Comparison of ENCODE assay signal across 11 mouse cellular contexts in the genomic region with DNA sequence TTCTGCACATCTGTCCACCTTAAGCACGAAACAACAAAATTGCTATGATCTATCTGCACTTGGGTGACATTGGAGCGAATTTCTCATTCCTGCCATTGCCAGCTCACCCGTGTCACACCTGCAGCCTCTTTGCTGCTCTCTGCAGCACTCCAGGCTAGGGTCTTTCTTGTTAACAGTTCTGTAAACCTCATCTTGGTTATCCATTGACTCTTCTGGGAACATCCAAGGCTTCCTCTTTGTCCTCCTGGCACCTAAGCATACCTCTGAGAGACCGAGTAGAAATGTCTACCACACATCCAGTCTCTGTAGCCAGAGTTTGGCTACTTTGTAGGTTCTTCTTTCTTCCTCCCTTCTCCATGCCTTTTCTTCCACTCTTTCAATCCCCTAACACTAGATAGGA. TPM values are rescaled to one million over a fixed set of nuclear protein-coding genes. Genes with fewer than 3 reads are reported as not detected.
A peak's percentile ranks its signal among the peaks of the same experiment; 100 is the strongest.
DNase-seq lines count a peak whose midpoint lies in the region; ATAC-seq and TF ChIP-seq lines count a peak whose summit lies in the region.
"Had no signal": no experiment of that assay in that cellular context is flagged by ENCODE, and none has a peak within 500 bp of the region (broad histone marks: within the 10 kb centered on the region; RNA-seq: fewer than 3 reads in every experiment).

No protein-coding gene starts in this region.

- no peak for ATAC-seq in midbrain, postnatal 0 days (ENCODE audit: low FRiP score)
- ATAC-seq: midbrain, embryonic 16.5 days had no signal

- no peaks in the 10 kb centered on the region for H3K36me3 ChIP-seq in kidney, adult 2 months (ENCODE audit: control insufficient read depth, insufficient read depth, low read length)
- peaks cover 2% of the 10 kb centered on the region for H3K36me3 ChIP-seq in testis, adult 2 months (ENCODE audit: control insufficient read depth, insufficient read depth, low read length)
- 0 out of 2 replicates have a peak, but pooled peaks cover 3% of the 10 kb centered on the region for H3K36me3 ChIP-seq in midbrain, postnatal 0 days (ENCODE audit: insufficient read depth, low read length)

- TF ChIP-seq POLR2A in kidney, adult 2 months (IDR thresholded peaks at IDR 0.05; ENCODE audit: low read depth, low read length): peak; percentile 30
- TF ChIP-seq POLR2A in testis, adult 2 months (IDR thresholded peaks at IDR 0.05; ENCODE audit: control insufficient read depth, low read depth, low read length): no peak

- peak; percentile 80 for DNase-seq in kidney, adult 2 months
- DNase-seq in kidney, postnatal 4 days: no peak
- DNase-seq in testis, postnatal 10 days (ENCODE audit: low spot score): no peak
- DNase-seq in kidney, postnatal 36 days: peak; percentile 46 to 57
- DNase-seq in midbrain, postnatal 0 days (ENCODE audit: low spot score): no peak
- no peak for DNase-seq in cerebellum, postnatal 25 days
- no peak for DNase-seq in frontal cortex, postnatal 36 days (ENCODE audit: low spot score in 2 of 2)
- DNase-seq: cerebellum, postnatal 36 days; layer of hippocampus, postnatal 36 days had no signal

- peaks cover 42% of the 10 kb centered on the region for H3K4me1 ChIP-seq in kidney, adult 2 months (ENCODE audit: control insufficient read depth, insufficient read depth, low read length)
- H3K4me1 ChIP-seq in testis, adult 2 months (ENCODE audit: control insufficient read depth, insufficient read depth, low read length): peaks cover 11% of the 10 kb centered on the region
- H3K4me1 ChIP-seq in midbrain, postnatal 0 days (ENCODE audit: insufficient read depth, low read length): peaks cover 7% of the 10 kb centered on the region; the same call in 1 of the 2 replicates

- no peak overlapping the region for H3K4me2 ChIP-seq in midbrain, postnatal 0 days (ENCODE audit: low read depth, low read length, poor library complexity, severe bottlenecking)

- peak overlapping the region; percentile 94 for H3K27ac ChIP-seq in kidney, adult 2 months (ENCODE audit: insufficient read depth, low read depth, low read length)
- H3K27ac ChIP-seq in testis, adult 2 months (ENCODE audit: control insufficient read depth, insufficient read depth, low read depth, low read length): no peak overlapping the region
- no peak overlapping the region for H3K27ac ChIP-seq in midbrain, postnatal 0 days (ENCODE audit: low read depth, low read length)

- TF ChIP-seq CTCF in kidney, adult 2 months (conservative IDR thresholded peaks at IDR 0.05; ENCODE audit: insufficient read depth, insufficient read length, low read depth, low read length): no peak
- TF ChIP-seq CTCF in testis, adult 2 months (IDR thresholded peaks at IDR 0.05; ENCODE audit: control insufficient read depth, insufficient read depth, insufficient replicate concordance, low read depth, low read length): no peak
- no peak for TF ChIP-seq CTCF in midbrain, postnatal 0 days (IDR thresholded peaks at IDR 0.05)

- no peaks in the 10 kb centered on the region for H3K9me3 ChIP-seq in midbrain, postnatal 0 days (ENCODE audit: low read length)

- H3K4me3 ChIP-seq in kidney, adult 2 months (ENCODE audit: insufficient read depth, low read depth, low read length): no peak overlapping the region
- peak overlapping the region; percentile 77 for H3K4me3 ChIP-seq in testis, adult 2 months (ENCODE audit: control insufficient read depth, low read depth, low read length)
- no peak overlapping the region for H3K4me3 ChIP-seq in midbrain, postnatal 0 days (ENCODE audit: low read depth, low read length)

- no peak overlapping the region for H3K9ac ChIP-seq in midbrain, postnatal 0 days (replicated peaks; ENCODE audit: low read length, poor library complexity, severe bottlenecking)

- no peaks in the 10 kb centered on the region for H3K27me3 ChIP-seq in kidney, adult 2 months (replicated peaks; ENCODE audit: control insufficient read depth, insufficient read depth, low read length)
- H3K27me3 ChIP-seq in testis, adult 2 months (ENCODE audit: control insufficient read depth, insufficient read depth, low read length): no peaks in the 10 kb centered on the region
- H3K27me3 ChIP-seq in midbrain, postnatal 0 days (ENCODE audit: insufficient read depth, low read length): no peaks in the 10 kb centered on the region

- 51% methylated on average over 4 of the region's 4 CpGs for WGBS in kidney, adult 2 months
- 93% methylated on average over 4 of the region's 4 CpGs for WGBS in midbrain, postnatal 0 days

RNA-seq across cellular contexts. Expression of a gene that starts 28.8 kb away (rescaled TPM):
- polyA plus RNA-seq in kidney, adult 2 months (2012; rRNA removed): 1.5 and 1.8 TPM in 2 replicates
- polyA plus RNA-seq in testis, adult 2 months (2012; rRNA removed): 3.6 and 4.1 TPM in 2 replicates
- total RNA-seq in midbrain, postnatal 0 days (2014; rRNA removed): 40.7 and 53.1 TPM in 2 replicates
- 8.9 and 9.7 TPM in 2 replicates for polyA plus RNA-seq in midbrain, postnatal 0 days (2015; fragmentation: Nextera tagmentation; extraction: Ambion mirVana)

RNA-seq across cellular contexts. Expression of a gene that starts 45.7 kb away (rescaled TPM):
- polyA plus RNA-seq in kidney, adult 2 months (2012; rRNA removed): 85.0 and 86.5 TPM in 2 replicates
- 108 and 117 TPM in 2 replicates for polyA plus RNA-seq in testis, adult 2 months (2012; rRNA removed)
- 41.2 and 49.1 TPM in 2 replicates for total RNA-seq in midbrain, postnatal 0 days (2014; rRNA removed)
- 38.0 and 38.1 TPM in 2 replicates for polyA plus RNA-seq in midbrain, postnatal 0 days (2015; fragmentation: Nextera tagmentation; extraction: Ambion mirVana)

RNA-seq across cellular contexts. Expression of a gene that starts 55.0 kb away (rescaled TPM):
- polyA plus RNA-seq in kidney, adult 2 months (2012; rRNA removed): 23.7 and 26.2 TPM in 2 replicates
- 61.5 and 69.3 TPM in 2 replicates for polyA plus RNA-seq in testis, adult 2 months (2012; rRNA removed)
- 58.3 and 62.5 TPM in 2 replicates for total RNA-seq in midbrain, postnatal 0 days (2014; rRNA removed)
- polyA plus RNA-seq in midbrain, postnatal 0 days (2015; fragmentation: Nextera tagmentation; extraction: Ambion mirVana): 45.6 and 46.1 TPM in 2 replicates

Comparison
In these comparisons a context has a peak if more than half of its experiments do, and no peak if none do; other contexts are left out.
1. DNase-seq: peak in kidney, adult 2 months (single experiment) and kidney, postnatal 36 days (2 of 2); none in kidney, postnatal 4 days (0 of 2), testis, postnatal 10 days (single experiment), midbrain, postnatal 0 days (single experiment), cerebellum, postnatal 25 days (0 of 2) and frontal cortex, postnatal 36 days (0 of 2).